Mouse (Mus musculus) stomach, embryonic 15.5 days (tissue): Measurements from ENCODE around the gene Kctd10. TPM values are rescaled to one million over a fixed set of nuclear protein-coding genes. Genes with fewer than 3 reads are reported as not detected.

Experiments used
- ATAC-seq: fragments of 200-750 bp; cut with Nextera tagmentation; 2 replicates; pipeline ENCODE4 v1.8.0; 2017; ENCODE audit warnings: low read depth, moderate number of reproducible peaks, moderate TSS enrichment; ENCODE audit not compliant: insufficient read depth, low FRiP score
- H3K27ac ChIP-seq: fragments of 300-500 bp; sonication (generic); 2 replicates; pipeline ENCODE4 v1.5.1; 2015; ENCODE audit warnings: mild to moderate bottlenecking, inconsistent platforms
- H3K27me3 ChIP-seq: fragments of 300-500 bp; sonication (generic); replicated peaks from 2 replicates; pipeline ENCODE4 v1.6.1; 2015; ENCODE audit warnings: inconsistent platforms
- H3K36me3 ChIP-seq: fragments of 300-500 bp; sonication (generic); 2 replicates; pipeline ENCODE4 v1.6.1; 2015; ENCODE audit warnings: inconsistent platforms
- H3K4me1 ChIP-seq: fragments of 300-500 bp; sonication (generic); 2 replicates; pipeline ENCODE4 v1.6.1; 2015; ENCODE audit warnings: inconsistent platforms
- H3K4me2 ChIP-seq: fragments of 300-500 bp; sonication (generic); 2 replicates; pipeline ENCODE4 v1.6.1; 2015; ENCODE audit warnings: mild to moderate bottlenecking, inconsistent platforms
- H3K4me3 ChIP-seq: fragments of 300-500 bp; sonication (generic); replicated peaks from 2 replicates; pipeline ENCODE4 v1.5.1; 2015; ENCODE audit warnings: inconsistent platforms
- H3K9ac ChIP-seq: fragments of 300-500 bp; sonication (generic); 2 replicates; pipeline ENCODE4 v1.6.1; 2015; ENCODE audit warnings: inconsistent platforms
- H3K9me3 ChIP-seq: fragments of 300-500 bp; sonication (generic); 2 replicates; pipeline ENCODE4 v1.6.1; 2016; ENCODE audit warnings: inconsistent platforms
- WGBS: fragments of 180-500 bp; shearing (Covaris S2); methylation state at CpG from one replicate; pipeline ENCODE4 v1.1.7; 2015; 5-methylcytosine and 5-hydroxymethylcytosine counted together
- polyA plus RNA-seq: library from polyadenylated mRNA; unstranded; fragments of >200 nt; fragmentation: Nextera tagmentation; extraction: Ambion mirVana; gene quantifications from 2 replicates; pipeline ENCODE4 v1.2.1, GENCODE M21; 2015

Kctd10 gene
- polyA plus RNA-seq, 1 experiment from 2014 or later = 122 TPM

DNA sequence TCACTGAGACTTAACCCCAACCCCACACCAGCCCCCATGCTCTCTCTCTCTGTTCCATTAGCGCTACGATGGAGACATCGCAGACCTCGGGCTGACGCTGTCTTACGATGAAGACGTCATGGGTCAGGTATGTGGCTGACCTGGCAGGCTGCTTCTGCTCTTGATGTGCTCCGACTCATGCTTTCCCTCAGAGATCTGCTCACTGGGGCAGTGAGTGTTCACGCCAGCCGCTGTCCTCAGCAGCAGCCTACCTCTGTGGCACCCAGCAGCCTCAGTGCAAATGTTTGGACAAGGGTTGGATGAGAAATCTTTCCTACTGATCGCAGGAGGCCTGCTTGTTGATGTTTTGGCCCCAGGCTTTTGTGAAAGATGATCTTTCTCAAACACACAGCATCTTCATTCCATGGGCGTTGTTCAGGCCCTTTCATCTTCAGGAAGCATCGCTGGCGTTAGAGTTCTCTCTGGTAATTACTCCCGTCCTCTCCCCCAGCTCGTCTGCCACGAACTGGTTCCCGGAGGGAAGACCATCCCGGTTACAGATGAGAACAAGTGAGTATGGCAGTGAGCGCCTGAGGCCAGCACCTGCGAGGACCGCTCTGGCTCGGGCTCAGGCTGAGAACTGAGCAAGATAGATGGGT lies 32.2 kb upstream of the Kctd10 start:
- H3K36me3 ChIP-seq = peaks cover 85% of the 10 kb centered on the region

DNA sequence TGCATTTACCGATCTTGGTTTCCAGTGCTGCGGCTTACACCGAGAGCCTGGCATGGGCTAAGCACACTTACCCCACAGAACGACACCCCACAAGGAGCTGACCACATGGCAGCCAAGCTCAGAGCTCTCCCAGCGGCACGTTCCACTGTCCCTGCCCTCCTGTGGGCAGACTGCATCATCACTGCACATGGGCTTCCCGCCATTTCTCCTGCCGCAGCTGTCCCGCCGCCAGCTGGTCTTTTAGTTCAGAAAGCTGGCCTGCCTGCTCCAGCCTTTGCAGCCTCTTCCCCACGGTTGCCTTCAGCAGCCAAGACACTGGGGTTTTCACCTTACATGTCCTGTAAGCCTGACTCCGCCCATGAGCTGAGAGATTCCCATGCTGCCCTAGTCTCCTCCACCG lies 30.1 kb upstream of the Kctd10 start:
- H3K4me2 ChIP-seq = no peak overlapping the region
- WGBS = 85% methylated on average over 13 of the region's 13 CpGs

More for the DNA sequence above, 32.2 kb upstream of the Kctd10 start:
- Histone ChIP-seq H3K9me3 (no peaks in the 10 kb centered on the region), H3K9ac (no peak overlapping the region), H3K4me2 (no peak overlapping the region), H3K27ac (no peak overlapping the region), H3K4me1 (0 out of 2 replicates have a peak, but pooled peaks cover 4% of the 10 kb centered on the region), H3K27me3 (no peaks in the 10 kb centered on the region), H3K4me3 (no peak overlapping the region)
- WGBS = 61% methylated on average over 23 of the region's 23 CpGs
- ATAC-seq = no peak; the same call in 1 of the 2 replicates

GRCm38 (mm10) chr5:114408846-114409245 lies 28.5 kb upstream of the Kctd10 start:
- Histone ChIP-seq H3K4me3 (no peak overlapping the region), H3K36me3 (peaks cover 90% of the 10 kb centered on the region), H3K4me1 (0 out of 2 replicates have a peak, but pooled peaks cover 4% of the 10 kb centered on the region), H3K27ac (no peak overlapping the region), H3K9ac (no peak overlapping the region), H3K27me3 (no peaks in the 10 kb centered on the region), H3K4me2 (no peak overlapping the region), H3K9me3 (no peaks in the 10 kb centered on the region)
- WGBS = 90% methylated on average over 11 of the region's 11 CpGs
- ATAC-seq = no peak

More for the DNA sequence above, 30.1 kb upstream of the Kctd10 start:
- Histone ChIP-seq H3K9me3 (no peaks in the 10 kb centered on the region), H3K9ac (no peak overlapping the region), H3K27ac (no peak overlapping the region), H3K27me3 (no peaks in the 10 kb centered on the region), H3K4me3 (no peak overlapping the region), H3K4me1 (0 out of 2 replicates have a peak, but pooled peaks cover 4% of the 10 kb centered on the region), H3K36me3 (peaks cover 85% of the 10 kb centered on the region)
- ATAC-seq = no peak

GRCm38 (mm10) chr5:114407810-114408209 lies 27.5 kb upstream of the Kctd10 start:
- WGBS = 90% methylated on average over 9 of the region's 9 CpGs
- H3K9ac ChIP-seq = no peak overlapping the region
- H3K4me3 ChIP-seq = no peak overlapping the region
- H3K4me2 ChIP-seq = no peak overlapping the region
- peaks cover 93% of the 10 kb centered on the region for H3K36me3 ChIP-seq
- no peak overlapping the region for H3K27ac ChIP-seq
- no peaks in the 10 kb centered on the region for H3K27me3 ChIP-seq
- no peaks in the 10 kb centered on the region for H3K4me1 ChIP-seq
- no peaks in the 10 kb centered on the region for H3K9me3 ChIP-seq
- ATAC-seq = no peak

- Histone ChIP-seq H3K27ac (no peak overlapping the region), H3K9ac (no peak overlapping the region), H3K9me3 (no peaks in the 10 kb centered on the region), H3K4me1 (no peaks in the 10 kb centered on the region), H3K4me2 (no peak overlapping the region), H3K36me3 (peaks cover 93% of the 10 kb centered on the region), H3K27me3 (no peaks in the 10 kb centered on the region), H3K4me3 (no peak overlapping the region)
- WGBS = 79% methylated on average over 10 of the region's 10 CpGs
- no peak for ATAC-seq
Observed at GRCm38 (mm10) chr5:114407269-114407668, 27.0 kb upstream of the Kctd10 start.

GRCm38 (mm10) chr5:114406592-114406991 lies 26.3 kb upstream of the Kctd10 start:
- 93% methylated on average over 14 of the region's 14 CpGs for WGBS
- no peak overlapping the region for H3K4me2 ChIP-seq

DNA sequence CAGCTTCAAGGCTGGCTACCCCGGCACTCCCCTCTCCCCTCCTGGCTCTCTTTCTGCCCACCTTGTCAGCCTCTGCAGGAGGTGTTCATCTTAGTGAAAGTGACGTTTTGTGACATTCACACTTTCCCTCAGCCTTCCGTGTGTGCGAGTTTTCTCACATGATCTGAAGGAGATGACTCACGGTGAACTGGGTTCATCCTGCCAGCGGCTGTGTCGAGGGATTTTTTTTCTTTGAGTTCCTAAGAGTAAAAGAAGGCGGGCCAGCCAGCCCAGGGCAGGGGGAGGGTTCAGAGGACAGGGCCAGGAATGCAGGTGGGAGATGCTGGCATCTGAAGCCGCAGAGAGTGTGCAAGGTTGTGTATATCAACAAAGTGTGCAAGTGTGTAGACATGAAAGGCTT lies 12.9 kb upstream of the Kctd10 start:
- ATAC-seq = no peak
- Histone ChIP-seq H3K27ac (no peak overlapping the region), H3K4me2 (no peak overlapping the region), H3K36me3 (peaks cover 70% of the 10 kb centered on the region), H3K27me3 (no peaks in the 10 kb centered on the region), H3K4me1 (no peaks in the 10 kb centered on the region), H3K9me3 (no peaks in the 10 kb centered on the region), H3K4me3 (no peak overlapping the region), H3K9ac (no peak overlapping the region)
- 76% methylated on average over 9 of the region's 9 CpGs for WGBS

More at GRCm38 (mm10) chr5:114406592-114406991, 26.3 kb upstream of the Kctd10 start:
- Histone ChIP-seq H3K27me3 (no peaks in the 10 kb centered on the region), H3K9ac (no peak overlapping the region), H3K4me1 (no peaks in the 10 kb centered on the region), H3K27ac (no peak overlapping the region), H3K9me3 (no peaks in the 10 kb centered on the region), H3K36me3 (peaks cover 93% of the 10 kb centered on the region), H3K4me3 (no peak overlapping the region)
- ATAC-seq = no peak

GRCm38 (mm10) chr5:114384448-114384847 lies 4.1 kb upstream of the Kctd10 start:
- 91% methylated on average over 8 of the region's 8 CpGs for WGBS
- H3K4me3 ChIP-seq = no peak overlapping the region

DNA sequence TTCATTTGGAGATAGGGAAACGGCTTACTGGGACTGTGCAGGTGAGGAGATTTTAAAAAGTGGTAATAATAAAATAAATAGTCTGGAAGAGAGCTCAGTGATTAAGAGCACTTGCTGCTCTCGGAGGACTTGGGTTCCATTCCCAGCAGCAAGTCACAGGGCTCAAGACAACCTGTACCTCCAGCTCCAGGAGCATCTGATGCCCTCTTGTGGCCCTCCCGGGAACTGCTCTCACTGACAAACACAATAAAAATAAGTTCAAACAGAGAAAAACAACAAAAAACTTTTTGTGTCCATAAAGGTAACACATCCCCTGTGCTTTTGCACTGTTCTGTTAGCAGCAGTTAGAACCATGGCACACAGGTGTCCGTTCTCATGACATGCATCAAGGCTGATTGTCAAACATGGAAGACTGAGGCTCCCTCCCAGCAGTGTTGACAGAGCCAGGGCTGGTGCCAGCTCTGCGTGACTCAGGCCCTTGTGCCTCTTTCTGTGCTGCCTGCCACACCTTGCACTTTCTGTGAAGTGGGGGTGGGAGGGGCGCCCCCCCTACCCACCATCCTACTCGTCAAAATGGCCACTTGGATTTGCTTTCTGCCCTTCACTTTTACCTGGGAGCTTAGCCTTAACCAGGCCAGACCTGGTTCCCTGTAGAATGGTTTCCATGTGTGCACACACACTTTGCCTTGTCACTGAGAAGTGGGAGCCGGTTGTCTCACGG lies 3.0 kb upstream of the Kctd10 start:
- 83% methylated on average over 9 of the region's 9 CpGs for WGBS
- Histone ChIP-seq H3K4me3 (no peak overlapping the region), H3K27me3 (no peaks in the 10 kb centered on the region), H3K4me2 (no peak overlapping the region), H3K9ac (no peak overlapping the region), H3K27ac (no peak overlapping the region), H3K4me1 (peaks cover 22% of the 10 kb centered on the region), H3K36me3 (peaks cover 32% of the 10 kb centered on the region), H3K9me3 (no peaks in the 10 kb centered on the region)
- ATAC-seq = no peak

More at GRCm38 (mm10) chr5:114384448-114384847, 4.1 kb upstream of the Kctd10 start:
- no peak overlapping the region for H3K4me2 ChIP-seq
- H3K9me3 ChIP-seq = no peaks in the 10 kb centered on the region
- H3K4me1 ChIP-seq = peaks cover 12% of the 10 kb centered on the region
- no peak overlapping the region for H3K27ac ChIP-seq
- H3K9ac ChIP-seq = no peak overlapping the region
- no peak for ATAC-seq
- H3K27me3 ChIP-seq = no peaks in the 10 kb centered on the region
- H3K36me3 ChIP-seq = peaks cover 42% of the 10 kb centered on the region

GRCm38 (mm10) chr5:114381013-114381351 lies 674 bp upstream of the Kctd10 start:
- no peaks in the 10 kb centered on the region for H3K9me3 ChIP-seq
- no peaks in the 10 kb centered on the region for H3K27me3 ChIP-seq
- peak overlapping the region; percentile 99 for H3K9ac ChIP-seq
- H3K4me3 ChIP-seq = peak overlapping the region; percentile 89
- peaks cover 44% of the 10 kb centered on the region for H3K4me1 ChIP-seq
- peak; percentile 4; the same call in 1 of the 2 replicates for ATAC-seq
- H3K27ac ChIP-seq = peak overlapping the region; percentile 91
- peaks cover 16% of the 10 kb centered on the region for H3K36me3 ChIP-seq
- H3K4me2 ChIP-seq = peak overlapping the region; percentile 76
- under 1% methylated on average over 18 of the region's 18 CpGs for WGBS

GRCm38 (mm10) chr5:114379763-114380162 lies 545 bp downstream of the Kctd10 start:
- peak overlapping the region; percentile 91 for H3K27ac ChIP-seq
- no peaks in the 10 kb centered on the region for H3K27me3 ChIP-seq
- H3K9ac ChIP-seq = peak overlapping the region; percentile 76
- peaks cover 50% of the 10 kb centered on the region for H3K4me1 ChIP-seq
- peak; percentile 19; the same call in 1 of the 2 replicates for ATAC-seq
- H3K4me2 ChIP-seq = peak overlapping the region; percentile 76
- H3K4me3 ChIP-seq = peak overlapping the region; percentile 89
- peaks cover 10% of the 10 kb centered on the region; the same call in 1 of the 2 replicates for H3K36me3 ChIP-seq
- no peaks in the 10 kb centered on the region for H3K9me3 ChIP-seq
- WGBS = 1% methylated on average over 20 of the region's 20 CpGs

DNA sequence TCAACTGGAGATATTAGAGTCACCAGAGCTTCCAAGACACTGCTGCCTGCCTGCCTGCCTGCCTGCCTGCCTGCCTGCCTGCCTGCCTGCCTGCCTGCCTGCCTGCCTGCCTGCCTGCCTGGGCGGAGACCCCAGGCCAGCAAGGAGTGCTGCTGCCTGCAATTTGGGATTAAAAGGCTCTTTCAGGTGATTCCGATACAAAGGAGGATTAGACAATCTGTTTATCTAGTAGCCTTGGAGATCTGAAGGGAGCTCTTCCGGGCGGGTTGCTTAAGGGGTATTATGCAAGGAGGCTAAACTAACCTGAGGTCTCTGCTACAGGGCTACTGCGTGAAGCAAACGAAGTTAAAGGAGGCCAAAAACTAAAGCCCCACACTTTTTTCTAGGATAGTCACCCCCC lies 1.4 kb downstream of the Kctd10 start:
- Histone ChIP-seq H3K27me3 (no peaks in the 10 kb centered on the region), H3K9ac (no peak overlapping the region), H3K4me3 (peak overlapping the region; percentile 89), H3K9me3 (no peaks in the 10 kb centered on the region), H3K27ac (peak overlapping the region; percentile 91), H3K4me2 (peak overlapping the region; percentile 76), H3K36me3 (0 out of 2 replicates have a peak, but pooled peaks cover 10% of the 10 kb centered on the region), H3K4me1 (peaks cover 58% of the 10 kb centered on the region)
- WGBS = 36% methylated on average over 6 of the region's 6 CpGs
- no peak for ATAC-seq
